Mouse (Mus musculus): Measurements from ENCODE around the gene Gm10945. TPM values are rescaled to one million over a fixed set of nuclear protein-coding genes. Genes with fewer than 3 reads are reported as not detected.

Gm10945 gene
- not detected for polyA plus RNA-seq (2014; fragmentation: Illumina TruSeq; extraction: RNeasy Lipid Tissue Mini Kit (QIAGEN cat#74804); ENCODE audit: low read depth, low replicate concordance)

GRCm38 (mm10) chr10:6761287-6761811 lies at the start of gene Gm10945:
Gene Gm10945, minus strand, starts transcription at chr10:6761761.

GRCm38 (mm10) chr10:6758206-6758605 lies 3.4 kb downstream of the Gm10945 start, which contains the start of gene Oprm1:
Gene Oprm1, plus strand, starts transcription at chr10:6758506.

Other genes with a start within 250 kb of the Gm10945 start
- gene Oprm1, start 3.3 kb downstream of the Gm10945 start, polyA plus RNA-seq (2014; fragmentation: Illumina TruSeq; extraction: RNeasy Lipid Tissue Mini Kit (QIAGEN cat#74804); ENCODE audit: low read depth, low replicate concordance) = not detected